Mouse (Mus musculus) liver, embryonic 13.5 days (tissue): ENCODE data around the gene Rhbg. TPM values are rescaled to one million over a fixed set of nuclear protein-coding genes. Genes with fewer than 3 reads are reported as not detected.

Experiments
- ATAC-seq: fragments of 200-750 bp; cut with Nextera tagmentation; 2 replicates; pipeline ENCODE4 v1.8.0; 2017; ENCODE audit warnings: low read depth, mild to moderate bottlenecking, moderate number of reproducible peaks, moderate library complexity
- DNase-seq: peaks from one replicate; pipeline ENCODE4 v3.0.0; 2022
- H3K27ac ChIP-seq: fragments of 300-500 bp; sonication (generic); 2 replicates; pipeline ENCODE4 v1.5.1; 2015; ENCODE audit warnings: moderate library complexity, mild to moderate bottlenecking, inconsistent platforms
- H3K27me3 ChIP-seq: fragments of 300-500 bp; sonication (generic); 2 replicates; pipeline ENCODE4 v1.6.1; 2015; ENCODE audit warnings: mild to moderate bottlenecking, inconsistent platforms
- H3K36me3 ChIP-seq: fragments of 300-500 bp; sonication (generic); 2 replicates; pipeline ENCODE4 v1.6.1; 2015; ENCODE audit warnings: mild to moderate bottlenecking, inconsistent platforms
- H3K4me1 ChIP-seq: fragments of 300-500 bp; sonication (generic); replicated peaks from 2 replicates; pipeline ENCODE4 v1.6.1; 2015; ENCODE audit warnings: inconsistent platforms
- H3K4me2 ChIP-seq: fragments of 300-500 bp; sonication (generic); 2 replicates; pipeline ENCODE4 v1.6.1; 2015; ENCODE audit warnings: inconsistent platforms, mild to moderate bottlenecking, moderate library complexity
- H3K4me3 ChIP-seq: fragments of 300-500 bp; sonication (generic); replicated peaks from 2 replicates; pipeline ENCODE4 v1.5.1; 2015; ENCODE audit warnings: mild to moderate bottlenecking, inconsistent platforms
- H3K9ac ChIP-seq: fragments of 300-500 bp; sonication (generic); 2 replicates; pipeline ENCODE4 v1.6.1; 2015; ENCODE audit warnings: mild to moderate bottlenecking, inconsistent platforms
- H3K9me3 ChIP-seq: fragments of 300-500 bp; sonication (generic); replicated peaks from 2 replicates; pipeline ENCODE4 v1.6.1; 2016; ENCODE audit warnings: inconsistent platforms
- WGBS: fragments of 180-500 bp; shearing (Covaris S2); methylation state at CpG from one replicate; pipeline ENCODE4 v1.1.7; 2015; ENCODE audit not compliant: insufficient replicate concordance; 5-methylcytosine and 5-hydroxymethylcytosine counted together
- polyA plus RNA-seq: library from polyadenylated mRNA; unstranded; fragments of >200 nt; fragmentation: Nextera tagmentation; extraction: Ambion mirVana; gene quantifications from 2 replicates; pipeline ENCODE4 v1.2.1, GENCODE M21; 2015

Rhbg gene
- polyA plus RNA-seq, 1 experiment from 2014 or later = 15.4 TPM

GRCm38 (mm10) chr3:88215553-88216004, 38.9 kb downstream of the Rhbg start:
- H3K4me3 ChIP-seq = peak overlapping the region; percentile 39
- H3K9ac ChIP-seq = no peak overlapping the region
- H3K27ac ChIP-seq = no peak overlapping the region
- peaks cover 36% of the 10 kb centered on the region for H3K4me1 ChIP-seq
- DNase-seq = no peak
- ATAC-seq = no peak
- H3K36me3 ChIP-seq = no peaks in the 10 kb centered on the region
- 2% methylated on average over 23 of the region's 23 CpGs for WGBS
- peaks cover 98% of the 10 kb centered on the region for H3K27me3 ChIP-seq
- H3K9me3 ChIP-seq = no peaks in the 10 kb centered on the region
- peak overlapping the region; percentile 53 for H3K4me2 ChIP-seq

GRCm38 (mm10) chr3:88214971-88215552, 39.4 kb downstream of the Rhbg start:
- WGBS = 3% methylated on average over 48 of the region's 48 CpGs
- Histone ChIP-seq H3K27me3 (peaks cover 98% of the 10 kb centered on the region), H3K27ac (no peak overlapping the region), H3K9ac (no peak overlapping the region), H3K9me3 (no peaks in the 10 kb centered on the region), H3K4me3 (peak overlapping the region; percentile 39), H3K4me2 (peak overlapping the region; percentile 53), H3K4me1 (peaks cover 36% of the 10 kb centered on the region), H3K36me3 (no peaks in the 10 kb centered on the region)
- DNase-seq (no peak), ATAC-seq (no peak)

- no peaks in the 10 kb centered on the region for H3K9me3 ChIP-seq
- no peak overlapping the region for H3K9ac ChIP-seq
- H3K4me3 ChIP-seq = peak overlapping the region; percentile 39
- H3K36me3 ChIP-seq = no peaks in the 10 kb centered on the region
- DNase-seq (no peak), ATAC-seq (peak; percentile 18; the same call in 1 of the 2 replicates)
- peak overlapping the region; percentile 53; the same call in 1 of the 2 replicates for H3K4me2 ChIP-seq
- peaks cover 98% of the 10 kb centered on the region for H3K27me3 ChIP-seq
- WGBS = 3% methylated on average over 42 of the region's 42 CpGs
- peaks cover 36% of the 10 kb centered on the region for H3K4me1 ChIP-seq
- no peak overlapping the region for H3K27ac ChIP-seq
Measured at GRCm38 (mm10) chr3:88214197-88214938, 40.1 kb downstream of the Rhbg start.

- ATAC-seq = peak; percentile 48
- no peak overlapping the region for H3K9ac ChIP-seq
- no peaks in the 10 kb centered on the region for H3K9me3 ChIP-seq
- no peaks in the 10 kb centered on the region for H3K36me3 ChIP-seq
- H3K4me2 ChIP-seq = no peak overlapping the region
- peaks cover 36% of the 10 kb centered on the region for H3K4me1 ChIP-seq
- peak; percentile 8 for DNase-seq
- WGBS = 3% methylated on average over 2 of the region's 2 CpGs
- no peak overlapping the region for H3K27ac ChIP-seq
- H3K27me3 ChIP-seq = peaks cover 98% of the 10 kb centered on the region
- H3K4me3 ChIP-seq = no peak overlapping the region
Measured at GRCm38 (mm10) chr3:88213019-88213418, 41.5 kb downstream of the Rhbg start.

GRCm38 (mm10) chr3:88212356-88212755, 42.2 kb downstream of the Rhbg start:
- ATAC-seq (no peak), DNase-seq (no peak)
- Histone ChIP-seq H3K9me3 (no peaks in the 10 kb centered on the region), H3K4me2 (no peak overlapping the region), H3K36me3 (no peaks in the 10 kb centered on the region), H3K4me3 (no peak overlapping the region), H3K27ac (no peak overlapping the region), H3K27me3 (peaks cover 99% of the 10 kb centered on the region), H3K9ac (no peak overlapping the region), H3K4me1 (peaks cover 36% of the 10 kb centered on the region)
- 5% methylated on average over 1 of the region's 1 CpGs for WGBS

- Histone ChIP-seq H3K4me3 (no peak overlapping the region), H3K27ac (no peak overlapping the region), H3K36me3 (no peaks in the 10 kb centered on the region), H3K4me2 (no peak overlapping the region), H3K27me3 (peaks cover 99% of the 10 kb centered on the region), H3K9me3 (no peaks in the 10 kb centered on the region), H3K4me1 (peaks cover 34% of the 10 kb centered on the region), H3K9ac (no peak overlapping the region)
- WGBS = 26% methylated on average over 2 of the region's 2 CpGs
- no peak for ATAC-seq
- no peak for DNase-seq
Measured at GRCm38 (mm10) chr3:88210918-88211317, 43.6 kb downstream of the Rhbg start.

- no peak overlapping the region for H3K27ac ChIP-seq
- ATAC-seq (no peak), DNase-seq (no peak)
- peaks cover 99% of the 10 kb centered on the region for H3K27me3 ChIP-seq
- peaks cover 26% of the 10 kb centered on the region for H3K4me1 ChIP-seq
- no peaks in the 10 kb centered on the region for H3K36me3 ChIP-seq
- H3K9ac ChIP-seq = no peak overlapping the region
- no peak overlapping the region for H3K4me2 ChIP-seq
- H3K4me3 ChIP-seq = no peak overlapping the region
- 29% methylated on average over 2 of the region's 2 CpGs for whole genome bisulfite sequencing
- no peaks in the 10 kb centered on the region for H3K9me3 ChIP-seq
Measured at GRCm38 (mm10) chr3:88210121-88210520, 44.4 kb downstream of the Rhbg start.

- no peak overlapping the region for H3K9ac ChIP-seq
- no peaks in the 10 kb centered on the region for H3K9me3 ChIP-seq
- DNase-seq (no peak), ATAC-seq (no peak)
- H3K4me1 ChIP-seq = peaks cover 18% of the 10 kb centered on the region
- H3K27me3 ChIP-seq = peaks cover 99% of the 10 kb centered on the region
- H3K4me3 ChIP-seq = no peak overlapping the region
- H3K4me2 ChIP-seq = no peak overlapping the region
- 3% methylated on average over 6 of the region's 6 CpGs for WGBS
- no peak overlapping the region for H3K27ac ChIP-seq
- H3K36me3 ChIP-seq = no peaks in the 10 kb centered on the region
Measured at GRCm38 (mm10) chr3:88209306-88209705, 45.2 kb downstream of the Rhbg start.

- Histone ChIP-seq H3K36me3 (no peaks in the 10 kb centered on the region), H3K4me1 (peaks cover 12% of the 10 kb centered on the region), H3K27me3 (peaks cover 99% of the 10 kb centered on the region), H3K9ac (no peak overlapping the region), H3K27ac (no peak overlapping the region), H3K4me3 (no peak overlapping the region), H3K4me2 (no peak overlapping the region), H3K9me3 (no peaks in the 10 kb centered on the region)
- no peak for ATAC-seq
- no peak for DNase-seq
- 14% methylated on average over 3 of the region's 3 CpGs for WGBS
Measured at GRCm38 (mm10) chr3:88208226-88208720, 46.2 kb downstream of the Rhbg start.

GRCm38 (mm10) chr3:88207451-88208100, 46.9 kb downstream of the Rhbg start:
- Histone ChIP-seq H3K27me3 (peaks cover 100% of the 10 kb centered on the region), H3K36me3 (no peaks in the 10 kb centered on the region), H3K4me1 (peaks cover 6% of the 10 kb centered on the region), H3K9me3 (no peaks in the 10 kb centered on the region), H3K9ac (no peak overlapping the region), H3K4me2 (no peak overlapping the region), H3K27ac (no peak overlapping the region), H3K4me3 (no peak overlapping the region)
- no peak for DNase-seq
- 7% methylated on average over 11 of the region's 15 CpGs for WGBS
- no peak for ATAC-seq

GRCm38 (mm10) chr3:88206901-88207371, 47.6 kb downstream of the Rhbg start:
- DNase-seq (no peak), ATAC-seq (no peak)
- Histone ChIP-seq H3K4me1 (no peaks in the 10 kb centered on the region), H3K9me3 (no peaks in the 10 kb centered on the region), H3K36me3 (no peaks in the 10 kb centered on the region), H3K4me3 (no peak overlapping the region), H3K4me2 (no peak overlapping the region), H3K9ac (no peak overlapping the region), H3K27ac (no peak overlapping the region), H3K27me3 (peaks cover 100% of the 10 kb centered on the region)
- 7% methylated on average over 14 of the region's 14 CpGs for WGBS
